Mouse (Mus musculus): ENCODE results near the gene Tanc2. TPM values are rescaled to one million over a fixed set of nuclear protein-coding genes. Genes with fewer than 3 reads are reported as not detected.

The Tanc2 gene
- total and polyA plus RNA-seq, 3 experiments: 0.04 to 0.18 TPM; not detected in 1

DNA sequence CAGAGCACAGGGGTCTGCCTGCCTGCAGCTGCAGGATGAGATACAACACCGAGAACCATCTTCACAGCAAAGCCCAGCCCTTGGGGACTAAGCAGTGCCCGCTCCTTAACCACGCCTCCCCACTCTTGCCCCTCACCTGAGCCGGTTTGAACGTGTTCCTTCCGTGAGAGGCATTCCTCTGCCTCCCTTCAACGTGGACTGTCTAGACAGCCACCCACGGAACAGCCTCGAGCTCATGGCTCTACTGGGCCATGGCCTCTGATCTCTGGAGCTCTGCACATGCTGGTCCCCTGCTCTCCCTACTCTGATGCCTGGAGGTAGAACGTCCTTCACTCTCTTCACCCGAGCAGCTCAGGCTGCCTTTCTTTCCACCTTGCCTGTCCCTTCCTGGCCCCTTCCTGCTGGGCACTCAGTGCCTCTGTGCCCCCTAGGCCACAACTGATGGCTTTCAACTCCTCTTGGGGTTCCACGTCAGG lies 363.2 kb downstream of the Tanc2 start, which contains the start of gene Cyb561:
TSS of gene Cyb561 (minus strand) at position 426 of the 476 bp plus-strand sequence.
- DNase-seq (ENCODE audit: low read depth, low spot score): no peak
- H3K9me3 ChIP-seq (replicated peaks; ENCODE audit: insufficient read depth, low read length): no peaks in the 10 kb centered on the region
- H3K27me3 ChIP-seq (ENCODE audit: control insufficient read depth in 1 of 2, insufficient read depth in 2 of 2, low read length in 2 of 2): peaks cover 2% of the 10 kb centered on the region in 2 experiments
- H3K36me3 ChIP-seq (ENCODE audit: control insufficient read depth in 1 of 2, insufficient read depth in 2 of 2, low read length in 2 of 2): no peaks in the 10 kb centered on the region
- TF ChIP-seq SIN3A (IDR thresholded peaks at IDR 0.05; ENCODE audit: low read length): no peak
- no peak for TF ChIP-seq ZKSCAN1 (IDR thresholded peaks at IDR 0.05; ENCODE audit: low read depth, low read length)
- no peak for TF ChIP-seq MEF2A (IDR thresholded peaks at IDR 0.05; ENCODE audit: extremely low read depth, insufficient replicate concordance, low read depth, low read length, poor library complexity, severe bottlenecking)
- TF ChIP-seq BHLHE40 (IDR thresholded peaks at IDR 0.05; ENCODE audit: borderline replicate concordance, low read depth, low read length): no peak
- TF ChIP-seq GATA1 (IDR thresholded peaks at IDR 0.05; ENCODE audit: low read depth, low read length): no peak
- no peak for TF ChIP-seq TBP (IDR thresholded peaks at IDR 0.05; ENCODE audit: low read depth, low read length)
- no peak for TF ChIP-seq POLR2AphosphoS2 (IDR thresholded peaks at IDR 0.05; ENCODE audit: low read length)
- no peak for TF ChIP-seq ETS1 (IDR thresholded peaks at IDR 0.05; ENCODE audit: low read depth, low read length)
- no peak for TF ChIP-seq MAFK (IDR thresholded peaks at IDR 0.05; ENCODE audit: borderline replicate concordance, low read depth, low read length)
- TF ChIP-seq POLR2AphosphoS5 (IDR thresholded peaks at IDR 0.05; ENCODE audit: borderline replicate concordance, low read depth, low read length): no peak
- no peak for TF ChIP-seq JUND (IDR thresholded peaks at IDR 0.05; ENCODE audit: low read depth, low read length)
- no peak for TF ChIP-seq TAL1 (IDR thresholded peaks at IDR 0.05; ENCODE audit: low read length)
- no peak for TF ChIP-seq CHD2 (IDR thresholded peaks at IDR 0.05; ENCODE audit: low read length)
- no peak for TF ChIP-seq RAD21 (IDR thresholded peaks at IDR 0.05; ENCODE audit: low read depth, low read length)
- TF ChIP-seq KAT2A (conservative IDR thresholded peaks at IDR 0.05; ENCODE audit: low read depth, low read length): no peak
- no peak for TF ChIP-seq MYC (IDR thresholded peaks at IDR 0.05; ENCODE audit: low read depth, low read length)
- no peak for TF ChIP-seq E2F4 (IDR thresholded peaks at IDR 0.05; ENCODE audit: borderline replicate concordance, low read depth, low read length)
- no peak for TF ChIP-seq SMC3 (IDR thresholded peaks at IDR 0.05; ENCODE audit: low read depth, low read length)
- no peak for TF ChIP-seq MXI1 (IDR thresholded peaks at IDR 0.05; ENCODE audit: low read depth, low read length)
- H3K9ac ChIP-seq (ENCODE audit: control insufficient read depth, low read depth, low read length, poor library complexity, severe bottlenecking): no peak within 1 kb of the TSS
- H3K27ac ChIP-seq (ENCODE audit: control insufficient read depth, low read depth, low read length): no peak within 1 kb of the TSS
- no peaks in the 10 kb centered on the region for H3K79me2 ChIP-seq (ENCODE audit: control insufficient read depth, insufficient read depth, low read length, poor library complexity)
- H3K4me3 ChIP-seq (ENCODE audit: control insufficient read depth in 1 of 2, insufficient read depth in 1 of 2, low read depth in 2 of 2, low read length in 2 of 2): no peak within 1 kb of the TSS
- H3K4me1 ChIP-seq (ENCODE audit: control insufficient read depth in 1 of 2, insufficient read depth in 2 of 2, low read length in 2 of 2): peaks cover 0 to 12% of the 10 kb centered on the region in 2 experiments; a peak in 2 of 4 replicates

DNA sequence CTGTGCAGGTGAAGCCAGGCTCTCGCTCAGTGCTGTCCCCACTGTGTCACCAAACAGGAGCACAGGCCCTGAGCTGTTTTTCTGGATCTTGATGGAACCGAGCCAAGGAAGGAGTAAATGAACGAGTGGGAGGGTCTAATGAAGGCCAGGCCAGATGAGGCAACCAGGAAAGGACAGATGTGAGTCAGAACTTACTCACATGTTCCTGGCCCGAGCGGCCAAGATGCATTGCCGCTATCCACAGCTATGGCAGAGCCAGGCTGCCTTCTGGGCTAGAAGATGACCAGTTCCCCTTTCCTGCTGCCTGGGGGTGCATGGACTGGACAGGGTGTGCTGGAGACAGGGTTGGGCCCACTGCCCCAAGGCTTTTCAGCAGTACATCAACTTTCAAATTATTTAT lies 363.6 kb downstream of the Tanc2 start:
- DNase-seq (ENCODE audit: low read depth, low spot score): no peak
- peaks cover 2% of the 10 kb centered on the region in 2 experiments for H3K27me3 ChIP-seq (ENCODE audit: control insufficient read depth in 1 of 2, insufficient read depth in 2 of 2, low read length in 2 of 2)

More for the DNA sequence above, 363.6 kb downstream of the Tanc2 start:
- H3K79me2 ChIP-seq (ENCODE audit: control insufficient read depth, insufficient read depth, low read length, poor library complexity): no peaks in the 10 kb centered on the region
- no peak overlapping the region for H3K27ac ChIP-seq (ENCODE audit: control insufficient read depth, low read depth, low read length)
- H3K9ac ChIP-seq (ENCODE audit: control insufficient read depth, low read depth, low read length, poor library complexity, severe bottlenecking): no peak overlapping the region
- no peak overlapping the region for H3K4me3 ChIP-seq (ENCODE audit: control insufficient read depth in 1 of 2, insufficient read depth in 1 of 2, low read depth in 2 of 2, low read length in 2 of 2)
- peaks cover 0 to 8% of the 10 kb centered on the region in 2 experiments; a peak in 2 of 4 replicates for H3K4me1 ChIP-seq (ENCODE audit: control insufficient read depth in 1 of 2, insufficient read depth in 2 of 2, low read length in 2 of 2)
- no peaks in the 10 kb centered on the region for H3K9me3 ChIP-seq (replicated peaks; ENCODE audit: insufficient read depth, low read length)
- TF ChIP-seq GABPA (IDR thresholded peaks at IDR 0.05; ENCODE audit: low read depth, low read length): no peak
- TF ChIP-seq CTCF (IDR thresholded peaks at IDR 0.05 in 2 of 3, conservative IDR thresholded peaks at IDR 0.05 in 1 of 3; ENCODE audit: control insufficient read depth in 1 of 3, insufficient read depth in 1 of 3, low read depth in 2 of 3, low read length in 3 of 3, poor library complexity in 1 of 3, severe bottlenecking in 1 of 3): no peak
- no peak for TF ChIP-seq CHD1 (IDR thresholded peaks at IDR 0.05; ENCODE audit: low read depth, low read length)
- no peak for TF ChIP-seq SIN3A (IDR thresholded peaks at IDR 0.05; ENCODE audit: low read length)
- TF ChIP-seq ETS1 (IDR thresholded peaks at IDR 0.05; ENCODE audit: low read depth, low read length): no peak
- no peak for TF ChIP-seq ZNF384 (IDR thresholded peaks at IDR 0.05; ENCODE audit: low read depth, low read length)
- no peak for TF ChIP-seq NELFE (IDR thresholded peaks at IDR 0.05; ENCODE audit: low read depth, low read length)
- no peak for TF ChIP-seq CHD2 (IDR thresholded peaks at IDR 0.05; ENCODE audit: low read length)
- no peak for TF ChIP-seq ELF1 (IDR thresholded peaks at IDR 0.05; ENCODE audit: low read depth, low read length)
- TF ChIP-seq MYC (IDR thresholded peaks at IDR 0.05; ENCODE audit: low read depth, low read length): no peak
- TF ChIP-seq MYB (IDR thresholded peaks at IDR 0.05; ENCODE audit: low read depth, low read length): no peak
- no peak for TF ChIP-seq ZC3H11A (IDR thresholded peaks at IDR 0.05; ENCODE audit: low read depth, low read length)
- no peak for TF ChIP-seq EP300 (IDR thresholded peaks at IDR 0.05; ENCODE audit: low read depth in 1 of 2, low read length in 2 of 2)
- TF ChIP-seq RCOR1 (IDR thresholded peaks at IDR 0.05; ENCODE audit: low read depth, low read length): no peak
- TF ChIP-seq TCF12 (IDR thresholded peaks at IDR 0.05; ENCODE audit: low read depth, low read length): no peak
- TF ChIP-seq KAT2A (conservative IDR thresholded peaks at IDR 0.05; ENCODE audit: low read depth, low read length): no peak
- no peak for TF ChIP-seq RAD21 (IDR thresholded peaks at IDR 0.05; ENCODE audit: low read depth, low read length)
- TF ChIP-seq TBP (IDR thresholded peaks at IDR 0.05; ENCODE audit: low read depth, low read length): no peak
- no peak for TF ChIP-seq UBTF (IDR thresholded peaks at IDR 0.05; ENCODE audit: borderline replicate concordance, insufficient read depth, low read depth, low read length)
- no peak for TF ChIP-seq E2F4 (IDR thresholded peaks at IDR 0.05; ENCODE audit: borderline replicate concordance, low read depth, low read length)
- no peaks in the 10 kb centered on the region for H3K36me3 ChIP-seq (ENCODE audit: control insufficient read depth in 1 of 2, insufficient read depth in 2 of 2, low read length in 2 of 2)

All from MEL (cell line).